24 mouse cellular contexts compared by ENCODE assay signal in genomic region chr2:118465894-118466293, GRCm38 (mm10). TPM values are rescaled to one million over a fixed set of nuclear protein-coding genes. Genes with fewer than 3 reads are reported as not detected.
A peak's percentile ranks its signal among the peaks of the same experiment; 100 is the strongest.
DNase-seq lines count a peak whose midpoint lies in the region; TF ChIP-seq lines count a peak whose summit lies in the region.
"Had no signal": no experiment of that assay in that cellular context is flagged by ENCODE, and none has a peak within 500 bp of the region (broad histone marks: within the 10 kb centered on the region; RNA-seq: fewer than 3 reads in every experiment).

No protein-coding gene starts in this region.

- H3K27ac ChIP-seq in gastrocnemius, adult 2 months: peak overlapping the region; percentile 58
- peak overlapping the region; percentile 12; the same call in 1 of the 2 replicates for H3K27ac ChIP-seq in layer of hippocampus, adult 2 months
- H3K27ac ChIP-seq: embryonic facial prominence, embryonic 12.5 days; embryonic facial prominence, embryonic 15.5 days; forebrain, embryonic 12.5 days; forebrain, embryonic 15.5 days; heart, embryonic 13.5 days; hindbrain, embryonic 10.5 days; hindbrain, embryonic 13.5 days; intestine, embryonic 15.5 days had no signal

- no peak for TF ChIP-seq CTCF in gastrocnemius, adult 2 months (IDR thresholded peaks at IDR 0.05)
- no peak for TF ChIP-seq CTCF in layer of hippocampus, adult 2 months (conservative IDR thresholded peaks at IDR 0.05)

- no peak overlapping the region for H3K4me3 ChIP-seq in gastrocnemius, adult 2 months
- no peak overlapping the region for H3K4me3 ChIP-seq in layer of hippocampus, adult 2 months
- H3K4me3 ChIP-seq: embryonic facial prominence, embryonic 12.5 days; embryonic facial prominence, embryonic 15.5 days; forebrain, embryonic 12.5 days; forebrain, embryonic 15.5 days; heart, embryonic 13.5 days; hindbrain, embryonic 10.5 days; hindbrain, embryonic 13.5 days; intestine, embryonic 15.5 days had no signal

- no peak for DNase-seq in gastrocnemius, adult 2 months
- no peak for DNase-seq in gastrocnemius, adult 18-20 months (ENCODE audit: low spot score)
- DNase-seq in heart, adult 8-10 months (ENCODE audit: low spot score): peak; percentile 42
- DNase-seq in heart, postnatal 4 days: no peak
- DNase-seq in layer of hippocampus, adult 2 months (ENCODE audit: low spot score in 2 of 2): no peak
- DNase-seq in layer of hippocampus, postnatal 10 days (ENCODE audit: low spot score in 2 of 2): no peak
- no peak for DNase-seq in urinary bladder, postnatal 10 days (ENCODE audit: low spot score)
- DNase-seq: adrenal gland, postnatal 10 days; adrenal gland, postnatal 36 days; cerebellum, adult 11 months; cerebellum, adult 2 months; cerebellum, adult 9-11 months; cerebellum, postnatal 25 days; gastrocnemius, postnatal 14 days; heart, postnatal 10 days; kidney, adult 11 months had no signal

- intact Hi-C loops in gastrocnemius, adult 2 months (cut with DNase I): no loop called here

RNA-seq across cellular contexts. Expression of gene Srp14, which starts 13.6 kb away (rescaled TPM):
- 100 to 1,000 TPM; 120 to 133 TPM for total RNA-seq in gastrocnemius, adult 2 months (2021)
- total RNA-seq in gastrocnemius, adult 18-20 months (2021): 100 to 1,000 TPM; 131 to 142 TPM
- total RNA-seq in heart, adult 8-10 months (2022): 100 to 1,000 TPM; 124 to 135 (median 133) TPM
- 100 to 1,000 TPM; 104 to 111 TPM for total RNA-seq in heart, postnatal 4 days (2021)
- total RNA-seq in layer of hippocampus, adult 2 months (2021): 100 to 1,000 TPM; 181 TPM
- 100 to 1,000 TPM; 171 to 194 TPM for total RNA-seq in layer of hippocampus, postnatal 10 days (2021)
